Mouse (Mus musculus) urinary bladder, postnatal 4 days (tissue): ENCODE results near the gene Fam168a.
A peak's percentile ranks its signal among the peaks of the same experiment; 100 is the strongest.

Experiments used
- DNase-seq, 2 experiments: peaks; one replicate each; pipeline ENCODE4 v3.0.0; 2021 to 2022; ENCODE audit warnings: low spot score in 2 of 2

The Fam168a gene

DNA sequence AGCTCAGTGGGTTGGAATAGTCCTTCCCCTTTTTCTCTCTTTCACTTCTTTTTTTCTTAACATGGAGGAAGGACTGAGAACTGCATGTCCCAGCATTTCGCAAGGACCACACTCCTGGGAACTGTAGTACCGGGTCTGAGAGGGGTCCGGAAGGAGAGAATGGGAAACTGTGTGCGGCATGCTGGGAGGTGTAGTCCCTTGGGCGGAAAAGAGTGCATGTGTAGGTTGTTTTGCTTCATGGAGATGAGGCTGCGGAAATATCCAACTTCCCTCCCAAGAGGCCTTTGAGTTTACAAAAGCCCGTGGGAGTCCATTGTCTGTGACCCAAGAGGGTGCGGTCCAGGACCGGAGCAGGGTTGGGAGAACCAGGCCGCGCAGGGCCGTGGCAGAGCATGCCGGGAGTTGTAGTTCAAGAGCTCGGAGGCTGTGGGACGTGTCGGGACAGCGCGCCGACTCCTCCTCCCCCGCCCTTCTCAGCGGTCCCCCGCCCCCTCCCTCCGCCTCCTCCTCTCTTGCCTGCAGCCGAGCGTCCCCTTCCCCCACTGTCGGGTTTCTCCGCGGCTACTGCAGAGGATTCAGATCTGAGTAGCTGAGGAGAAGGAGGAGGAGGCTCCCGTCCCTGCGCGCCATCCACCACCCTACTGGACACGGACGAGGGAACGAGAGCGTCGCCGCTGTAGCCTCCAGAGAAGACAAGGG lies at the start of gene Fam168a:
Gene Fam168a (plus strand): TSS at position 493 of the 699 bp plus-strand sequence.
- peak; percentile 92 to 93 for DNase-seq

DNA sequence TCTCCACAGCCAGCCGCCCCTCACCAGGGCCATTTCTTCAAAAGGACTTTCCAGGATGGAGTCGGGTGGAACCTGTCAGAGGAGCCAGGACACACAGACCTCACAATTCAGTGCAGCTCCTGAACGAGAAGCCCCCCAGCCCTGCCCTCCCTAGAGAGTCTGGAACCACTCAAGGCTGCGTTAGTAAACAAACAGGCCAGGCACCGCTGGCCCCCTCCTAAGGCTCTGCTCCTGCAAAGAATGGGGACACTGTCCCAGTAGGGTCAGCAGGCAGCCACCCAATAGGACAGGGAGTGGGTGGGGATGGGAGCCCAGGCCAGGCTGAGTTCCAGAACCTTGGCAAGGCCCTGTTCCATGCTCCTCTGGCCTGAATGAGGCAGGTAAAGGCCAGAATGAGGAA lies 49.7 kb upstream of the Fam168a start:
- no peak for DNase-seq

DNA sequence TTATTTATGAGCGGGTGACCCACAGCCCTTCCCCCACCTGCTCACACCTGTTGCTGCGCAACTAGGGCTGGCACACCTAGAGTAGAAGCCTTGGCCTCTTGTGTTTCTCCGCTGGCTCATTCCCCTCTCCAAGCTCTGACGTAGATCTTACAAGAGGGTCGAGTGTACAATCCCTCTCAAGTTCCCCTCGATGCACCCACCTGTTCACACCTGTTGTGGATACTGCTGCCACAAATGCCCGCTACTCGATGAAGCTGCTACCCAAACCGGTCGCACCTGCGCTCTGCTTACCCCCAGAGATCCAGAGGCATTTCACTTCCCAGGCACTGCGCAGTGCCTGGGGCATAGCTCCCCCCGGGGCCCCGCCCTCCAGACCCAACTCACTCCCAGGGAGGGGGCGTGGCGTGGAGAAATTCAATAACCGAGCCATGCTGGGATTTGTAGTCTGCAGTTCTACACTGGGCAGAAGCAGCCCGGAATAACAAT lies 48.3 kb upstream of the Fam168a start:
- DNase-seq = no peak

DNA sequence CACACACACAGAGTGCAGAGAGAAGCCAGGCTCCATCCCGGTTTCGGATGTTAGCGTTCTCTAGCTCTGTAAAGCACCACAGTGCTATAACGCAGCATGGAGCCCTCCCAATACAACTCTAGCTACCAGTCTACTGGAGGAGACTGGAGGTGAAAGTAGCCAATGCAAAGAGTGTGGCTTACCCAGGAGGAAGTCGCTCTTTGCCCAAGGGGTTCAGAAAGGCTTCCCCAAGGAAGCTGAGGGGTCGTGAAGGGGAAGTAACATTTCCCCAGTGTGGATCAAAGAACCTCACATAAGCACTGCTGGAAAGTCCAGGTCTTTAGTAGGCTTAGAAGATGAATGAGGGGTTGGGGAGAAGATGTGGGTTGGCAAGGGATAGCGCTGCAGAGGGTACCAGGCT lies 45.2 kb upstream of the Fam168a start:
- DNase-seq = no peak

DNA sequence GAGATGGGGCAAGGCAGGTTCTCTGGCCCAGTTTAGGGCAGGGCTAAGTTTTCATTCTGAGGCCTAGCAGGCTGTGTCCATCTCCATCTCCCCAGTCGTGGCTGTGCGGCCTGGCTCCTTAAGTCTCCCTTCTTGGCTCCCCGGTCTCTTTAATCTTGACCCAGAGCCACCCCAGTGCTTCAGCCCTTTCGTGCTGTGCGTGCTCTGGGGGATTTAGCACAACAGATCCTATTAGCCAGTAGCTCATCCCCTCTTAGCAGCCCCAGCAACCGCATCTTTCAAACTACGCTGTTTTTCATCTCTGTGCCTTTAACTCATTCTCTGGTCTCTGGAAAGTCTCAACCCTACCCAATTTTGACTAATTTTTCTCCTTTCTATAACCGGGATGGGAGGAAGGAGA lies 44.2 kb upstream of the Fam168a start, which contains the start of gene Plekhb1:
Gene Plekhb1 (minus strand): TSS at position 184 of the 400 bp plus-strand sequence.
- DNase-seq = no peak

DNA sequence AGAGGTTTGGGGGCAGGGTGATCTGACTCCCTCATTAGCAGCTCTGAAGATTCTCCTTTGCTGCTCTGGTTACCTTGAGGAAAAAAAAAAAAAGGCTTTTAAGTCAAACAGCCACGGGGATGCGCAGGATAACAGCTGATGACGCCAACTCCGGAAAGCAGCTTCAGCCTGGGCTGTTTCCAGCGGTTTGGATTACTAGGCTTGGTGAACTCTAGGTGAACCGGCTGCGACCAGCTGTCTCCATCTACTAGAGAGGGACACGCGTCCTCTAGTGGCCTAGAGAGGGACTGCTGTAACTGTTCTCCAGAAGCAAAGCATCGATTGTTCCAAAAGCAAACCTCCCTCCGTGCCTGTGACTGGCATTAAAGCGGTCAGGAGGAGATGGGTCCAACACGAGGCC lies 43.2 kb upstream of the Fam168a start:
- peak; percentile 84 to 94 for DNase-seq

DNA sequence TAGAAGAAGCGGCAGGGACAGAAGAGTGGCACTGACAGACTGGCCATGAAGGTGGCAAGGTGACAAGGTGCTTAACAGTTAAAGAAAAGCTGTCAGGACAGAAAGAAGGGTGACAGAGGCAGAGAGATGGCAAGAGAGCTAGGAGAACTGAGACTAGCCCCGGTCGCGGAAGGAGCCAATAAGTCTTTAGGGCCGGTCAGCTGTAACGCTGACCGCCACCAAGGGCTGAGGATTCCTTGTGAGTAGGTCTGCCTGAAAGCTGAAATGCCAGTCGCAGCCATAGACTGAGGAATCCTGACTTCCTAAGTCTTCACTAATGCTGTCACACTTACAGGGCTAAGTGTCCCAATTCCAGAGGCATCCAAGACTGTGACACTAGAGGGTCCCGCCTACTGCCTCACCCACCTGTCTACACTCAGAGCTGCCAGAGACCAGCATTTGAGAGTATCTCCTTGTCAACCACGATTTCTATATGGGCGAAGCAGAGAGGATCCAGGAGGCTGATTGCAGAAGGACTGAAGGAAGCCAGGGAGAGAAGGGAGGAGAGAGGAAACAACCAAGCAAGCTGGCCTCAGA lies 42.6 kb upstream of the Fam168a start:
- DNase-seq = no peak

DNA sequence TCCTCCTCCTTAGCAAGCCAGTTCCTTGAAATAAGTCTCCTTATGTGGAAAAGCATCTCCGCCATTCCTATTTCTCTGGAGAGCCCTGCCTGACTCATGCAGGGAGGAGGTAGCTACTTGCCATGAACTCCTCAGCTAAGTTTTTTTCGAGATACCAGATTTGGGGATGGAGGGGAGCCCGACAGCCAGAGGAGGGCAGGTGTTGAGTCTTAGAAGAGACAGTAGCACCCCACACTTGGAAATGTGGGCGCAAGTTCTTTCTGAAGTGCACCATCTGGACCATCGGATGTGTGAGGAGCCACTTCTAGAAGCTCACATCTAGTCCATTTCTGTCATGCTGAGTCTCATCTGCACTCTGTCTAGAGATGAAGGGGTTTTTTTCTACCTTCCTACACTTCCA lies 35.8 kb upstream of the Fam168a start:
- DNase-seq = no peak

DNA sequence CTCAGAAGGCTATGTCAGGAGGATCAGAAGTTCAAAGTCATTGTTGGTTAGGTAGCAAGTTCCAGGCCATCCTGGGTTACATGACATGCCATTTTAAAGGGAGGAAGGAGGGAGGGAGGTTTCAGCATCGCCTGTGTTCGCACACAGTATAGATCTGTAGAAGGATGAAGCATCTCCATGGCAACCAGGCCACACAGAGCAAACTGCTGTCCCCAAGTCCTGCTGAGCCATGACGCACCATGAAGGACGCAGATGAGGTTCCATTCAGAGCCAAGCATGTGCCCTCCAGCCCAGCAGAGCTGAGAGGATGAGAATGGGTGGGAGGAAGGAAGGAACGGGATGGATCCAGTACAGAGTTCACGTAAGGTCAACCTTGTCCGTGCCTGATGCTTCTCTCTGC lies 33.0 kb upstream of the Fam168a start:
- DNase-seq = no peak

DNA sequence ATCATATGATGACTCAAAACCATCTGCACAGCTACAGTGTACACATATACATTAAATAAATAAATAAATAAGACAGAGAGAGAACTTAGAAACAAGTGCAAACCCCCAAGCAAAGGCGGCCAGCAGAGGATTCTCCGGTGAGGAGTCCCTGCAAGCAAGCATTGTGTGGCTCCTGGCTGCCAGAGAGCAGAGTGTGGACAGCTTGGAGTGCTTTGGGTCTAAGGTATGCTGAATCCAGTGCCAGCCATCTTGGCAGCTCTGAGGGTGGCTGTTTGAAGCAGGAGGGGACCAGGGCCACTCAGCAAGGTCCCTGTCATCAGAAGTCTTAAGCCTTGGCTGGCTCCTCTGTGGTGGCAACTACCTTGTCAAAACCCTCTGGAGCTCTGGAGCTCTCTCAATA lies 31.5 kb upstream of the Fam168a start:
- DNase-seq = no peak

DNA sequence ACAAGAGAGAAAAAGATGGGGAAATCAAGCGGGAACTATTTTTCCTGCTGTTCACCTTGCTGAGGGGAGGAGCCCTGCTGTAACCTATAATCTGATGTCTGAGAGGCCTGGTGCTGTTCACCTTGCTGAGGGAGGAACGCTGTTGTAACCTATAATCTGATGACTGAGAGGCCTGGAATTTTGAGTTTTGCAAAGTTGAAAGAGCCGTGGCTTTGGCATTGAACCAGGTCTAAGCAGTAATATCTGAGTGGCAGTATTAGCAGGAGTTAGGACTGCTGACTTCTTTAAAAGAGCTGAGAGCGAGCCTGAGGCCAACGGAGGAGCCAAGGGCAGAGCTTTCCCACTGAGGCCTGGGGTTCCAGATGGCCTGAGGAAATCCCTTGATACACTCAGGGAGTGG lies 28.4 kb upstream of the Fam168a start:
- no peak for DNase-seq

DNA sequence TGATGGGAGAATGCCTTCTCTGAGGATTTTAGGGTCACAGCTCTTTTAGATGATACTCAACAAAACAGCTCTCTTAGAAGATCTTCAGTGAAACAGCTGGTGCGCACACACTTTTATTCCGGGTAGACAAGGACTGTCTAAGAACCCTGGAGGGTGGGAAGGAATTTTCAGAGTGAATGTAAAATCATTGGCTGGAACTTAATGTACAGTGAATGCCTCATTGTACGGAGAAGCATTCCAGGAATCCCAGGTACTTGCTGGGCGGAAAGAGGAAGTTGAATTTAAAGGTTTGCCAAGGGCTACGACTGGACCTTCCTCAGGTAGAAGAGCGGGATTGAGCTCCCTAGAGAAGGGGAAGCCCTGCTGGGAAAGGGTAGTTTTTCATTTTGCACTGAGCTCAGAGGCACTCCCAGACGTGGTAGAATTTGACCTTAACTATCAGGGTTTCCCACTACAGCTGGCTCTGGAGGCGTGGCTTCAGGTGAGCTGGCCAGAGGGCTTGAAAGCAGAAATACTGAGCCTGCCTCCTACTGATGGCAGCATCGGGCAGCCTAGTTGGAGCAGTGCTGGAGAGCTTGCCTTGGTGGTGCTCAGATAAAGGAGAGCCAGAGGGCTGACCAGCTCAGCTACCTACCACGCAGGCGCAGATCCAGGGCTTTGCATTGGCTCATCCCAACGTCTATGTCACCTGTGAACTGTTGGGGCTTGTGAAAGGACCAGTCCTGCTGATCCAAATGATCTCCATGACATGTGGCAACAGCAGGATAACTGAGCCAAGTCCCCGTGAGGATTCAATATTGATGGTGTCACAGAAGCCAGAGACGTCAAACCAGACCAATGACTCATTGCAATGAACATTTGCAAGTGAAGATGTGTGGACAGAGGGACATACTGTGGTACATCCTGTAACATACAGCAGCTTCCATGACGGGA lies 27.2 kb upstream of the Fam168a start:
- DNase-seq = no peak

DNA sequence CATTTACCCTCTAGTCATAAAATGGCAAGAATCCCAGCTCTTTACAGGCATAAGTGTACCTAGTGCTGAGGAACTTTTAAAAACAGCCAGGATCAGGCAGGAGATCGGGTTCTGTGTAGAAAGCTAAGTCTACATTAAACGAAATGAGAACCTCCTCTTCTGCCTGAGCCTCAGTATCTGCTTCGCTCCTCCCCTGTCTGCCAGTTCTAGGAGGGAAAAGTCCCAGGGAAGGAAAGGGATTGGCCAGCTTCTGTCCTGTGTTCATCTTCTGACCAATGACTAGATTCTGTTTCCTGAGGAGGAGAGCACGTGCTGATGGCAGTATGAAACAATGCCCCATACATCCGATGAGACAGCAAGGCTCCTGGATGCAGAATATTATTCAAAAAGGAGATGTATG lies 25.3 kb upstream of the Fam168a start:
- no peak for DNase-seq

DNA sequence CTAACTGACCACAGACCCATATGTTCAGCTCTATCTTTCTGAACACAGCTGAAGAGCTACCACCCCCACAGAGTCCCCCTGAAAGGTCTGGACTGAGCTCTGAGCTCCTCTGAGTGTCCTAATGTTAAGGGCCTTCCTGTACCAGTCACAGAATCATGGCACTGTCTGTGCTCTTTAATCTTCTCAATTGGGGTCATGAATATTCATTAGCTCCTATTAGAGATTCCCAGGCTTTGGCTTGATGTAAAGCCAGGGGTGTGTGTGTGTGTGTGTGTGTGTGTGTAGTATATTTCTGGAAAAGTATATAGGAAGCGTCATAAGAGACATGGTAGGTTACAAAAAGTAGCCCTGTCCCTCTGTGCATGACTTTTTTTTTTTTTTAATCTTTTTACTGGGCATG lies 23.2 kb upstream of the Fam168a start:
- no peak for DNase-seq

DNA sequence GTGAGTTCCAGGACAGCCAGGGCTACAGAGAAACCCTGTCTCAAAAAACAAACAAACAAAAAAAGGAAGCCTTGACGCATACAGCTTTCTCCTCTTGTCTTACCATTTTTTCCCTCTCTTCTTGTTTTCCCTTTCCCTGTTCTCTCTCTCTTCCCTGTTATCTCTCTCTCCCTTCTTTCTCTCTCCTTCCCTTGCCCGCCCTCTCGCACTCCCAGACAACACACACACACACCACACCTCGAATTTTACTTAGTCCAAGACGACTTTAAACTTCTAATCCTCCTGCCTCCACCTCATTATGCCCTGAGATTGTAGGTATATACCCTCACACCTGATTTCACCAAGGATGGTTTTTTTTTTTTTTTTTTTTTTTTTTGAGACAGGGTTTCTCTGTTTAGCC lies 22.4 kb upstream of the Fam168a start:
- DNase-seq = no peak

DNA sequence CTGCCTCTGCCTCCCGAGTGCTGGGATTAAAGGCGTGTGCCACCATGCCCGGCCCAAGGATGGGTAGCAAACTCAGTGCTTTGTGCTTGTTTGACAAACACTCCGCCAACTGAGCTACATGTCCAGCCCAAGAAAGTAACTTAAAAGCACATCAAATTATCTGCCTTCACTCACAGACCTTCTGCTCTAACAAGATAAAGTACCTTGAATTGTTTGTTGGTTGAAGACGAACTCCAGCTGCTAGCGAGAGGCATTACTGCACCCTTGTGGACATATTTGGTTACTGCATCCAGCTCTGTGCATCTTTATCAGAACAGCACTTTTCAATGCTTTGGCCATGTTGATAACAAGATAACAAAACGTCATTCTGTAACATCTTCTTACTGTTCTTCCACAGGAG lies 21.9 kb upstream of the Fam168a start:
- no peak for DNase-seq

DNA sequence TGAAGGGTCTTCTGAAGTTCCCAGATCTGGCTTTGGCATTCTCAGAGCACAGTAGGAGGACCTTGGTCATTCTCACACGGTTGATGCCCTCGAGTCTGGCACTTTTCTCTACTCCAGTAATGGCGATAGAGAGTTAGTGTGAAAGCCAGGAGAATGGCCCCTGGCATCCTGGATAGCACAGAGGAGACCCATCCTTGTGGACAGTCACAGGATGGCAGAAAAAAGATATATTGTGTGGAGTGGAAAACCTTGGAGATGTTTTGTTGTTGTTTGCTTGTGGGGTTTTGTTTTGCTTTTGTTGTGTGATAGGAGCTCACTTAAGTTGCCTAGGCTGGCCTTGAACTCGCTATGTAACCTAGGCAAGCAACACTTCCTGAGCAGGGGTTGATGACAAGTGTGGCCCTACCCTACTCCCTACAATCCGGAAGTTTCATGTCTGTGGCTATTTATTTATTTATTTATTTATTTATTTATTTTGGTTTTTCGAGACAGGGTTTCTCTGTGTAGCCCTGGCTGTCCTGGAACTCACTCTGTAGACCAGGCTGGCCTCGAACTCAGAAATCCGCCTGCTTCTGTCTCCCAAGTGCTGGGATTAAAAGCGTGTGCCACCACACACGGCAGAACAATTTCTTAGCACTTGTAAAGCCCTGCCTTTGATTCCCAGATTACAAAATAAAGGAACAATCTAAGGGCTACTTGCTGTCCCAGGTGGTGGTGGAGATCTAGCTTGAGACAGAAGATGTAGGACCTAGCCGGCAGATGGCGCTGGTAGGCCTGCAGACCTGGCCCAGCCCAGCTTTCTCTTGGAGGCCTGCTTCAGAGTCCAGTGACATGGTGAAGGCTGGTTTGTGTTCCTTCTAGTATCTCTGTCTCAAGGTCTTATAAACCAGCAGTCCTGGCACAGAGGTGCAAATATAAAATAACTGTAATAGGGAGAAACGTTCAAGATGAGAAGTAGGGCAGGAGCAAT lies 21.1 kb upstream of the Fam168a start:
- DNase-seq = peak; percentile 60 to 79

DNA sequence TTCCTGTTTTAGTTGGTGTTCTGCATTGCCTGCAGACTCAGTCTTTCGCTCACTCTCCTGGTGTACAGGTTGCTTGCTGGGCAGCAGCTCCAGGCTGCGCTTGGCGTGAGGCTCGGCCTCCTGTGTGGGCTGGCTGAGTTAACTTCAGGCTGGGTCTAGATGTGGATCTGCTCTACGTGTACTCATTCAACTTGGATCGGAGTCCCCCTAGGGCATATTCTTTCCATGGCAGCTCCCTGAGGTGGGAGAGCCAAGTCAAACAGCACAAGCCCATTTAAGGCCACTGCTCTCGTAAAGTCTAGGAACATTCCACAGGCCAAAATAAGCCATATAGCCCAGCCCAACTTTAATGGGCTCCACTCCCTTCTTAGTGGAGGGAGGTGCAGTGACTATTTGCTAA lies 18.0 kb upstream of the Fam168a start:
- no peak for DNase-seq

DNA sequence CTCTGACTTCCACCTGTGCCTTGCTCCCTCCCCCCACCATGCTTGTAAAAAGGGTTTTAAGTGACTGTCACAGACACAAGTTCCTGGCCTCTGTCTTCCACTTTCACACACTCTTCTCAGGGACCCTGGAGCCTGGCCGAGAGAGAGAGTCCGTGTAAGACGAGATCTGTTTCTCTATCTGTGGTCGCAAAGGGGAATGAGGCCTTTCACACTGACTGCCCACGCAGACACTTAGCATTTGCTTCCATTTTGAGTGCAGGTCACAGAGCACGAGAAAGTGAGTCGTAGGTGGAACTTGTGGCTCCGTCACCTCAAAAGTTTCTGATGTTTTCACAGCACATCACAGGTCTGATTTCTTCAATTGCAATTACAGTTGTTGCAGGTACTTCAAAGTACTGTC lies 13.2 kb upstream of the Fam168a start:
- DNase-seq = no peak

DNA sequence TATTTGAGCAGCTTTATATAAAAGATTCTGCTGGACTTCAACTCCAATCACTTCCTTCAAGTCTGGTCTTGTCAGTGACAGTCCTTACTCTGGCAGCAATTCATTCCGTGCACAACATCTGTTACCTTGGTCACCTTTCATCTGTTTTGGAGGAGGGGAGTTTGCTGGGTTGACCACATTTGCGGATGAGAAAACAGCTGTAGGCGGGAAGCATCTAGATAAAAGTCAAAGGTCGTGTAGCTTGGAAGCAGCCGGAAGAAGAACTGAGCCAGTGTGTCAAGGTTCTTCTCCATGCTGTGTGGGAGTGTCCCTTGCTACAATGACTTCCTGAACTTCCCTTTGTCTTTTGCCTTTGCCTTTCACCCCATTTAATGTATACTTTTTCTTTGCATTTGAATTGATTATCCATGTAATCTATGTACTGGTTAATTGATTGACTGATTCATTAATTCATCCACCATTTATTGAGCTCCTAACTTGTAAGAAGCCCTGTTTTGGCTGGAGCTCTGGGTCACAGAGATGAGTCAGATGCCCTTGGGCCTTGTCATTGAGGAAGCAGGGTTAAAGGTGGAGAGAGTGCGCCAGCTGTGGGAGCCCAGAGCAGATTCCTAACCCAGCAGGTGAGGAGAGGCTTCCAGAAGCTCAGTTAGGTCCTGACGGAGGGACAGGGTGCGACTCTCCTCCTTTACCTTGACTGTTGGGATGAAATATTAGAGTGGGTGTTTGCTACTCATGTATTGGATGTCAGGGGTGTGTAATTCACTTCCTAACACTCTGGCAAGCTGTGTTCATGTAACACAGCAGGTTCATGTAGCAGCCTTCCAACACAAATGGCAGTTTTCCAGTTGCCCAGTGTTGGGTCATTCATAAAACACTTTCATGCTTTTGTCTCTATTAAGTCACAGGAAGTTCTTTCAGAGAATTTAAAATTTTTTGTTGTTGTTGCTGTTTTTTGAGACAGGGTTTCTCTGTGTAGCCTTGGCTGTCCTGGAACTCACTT lies 6.4 kb upstream of the Fam168a start:
- DNase-seq = no peak
